Mouse (Mus musculus) E14TG2a.4 (cell line): Measurements from ENCODE around the gene Xrcc4.

Experiments used
- CTCF ChIP-seq: conservative IDR thresholded peaks from 2 replicates; pipeline ENCODE4 v1.5.1; 2014; ENCODE audit warnings: low read length
- POU5F1 ChIP-seq: IDR thresholded peaks from 2 replicates; pipeline ENCODE4 v1.6.1; 2014; ENCODE audit warnings: low read length, borderline replicate concordance

GRCm38 (mm10) chr13:89791475-89791874 is 297.9 kb downstream of the Xrcc4 start:
- TF ChIP-seq POU5F1 (no peak), CTCF (no peak)
